Mouse (Mus musculus): ENCODE results near the gene Stk38. TPM values are rescaled to one million over a fixed set of nuclear protein-coding genes. Genes with fewer than 3 reads are reported as not detected.
A peak's percentile ranks its signal among the peaks of the same experiment; 100 is the strongest.
"Not testable (repeated sequence)": the region's sequence is repeated elsewhere in the genome, so short reads cannot be mapped to it uniquely, and the experiment has no call there.

The Stk38 gene
- polyA plus RNA-seq, 1 experiment from 2014 or later: 71.0 TPM

DNA sequence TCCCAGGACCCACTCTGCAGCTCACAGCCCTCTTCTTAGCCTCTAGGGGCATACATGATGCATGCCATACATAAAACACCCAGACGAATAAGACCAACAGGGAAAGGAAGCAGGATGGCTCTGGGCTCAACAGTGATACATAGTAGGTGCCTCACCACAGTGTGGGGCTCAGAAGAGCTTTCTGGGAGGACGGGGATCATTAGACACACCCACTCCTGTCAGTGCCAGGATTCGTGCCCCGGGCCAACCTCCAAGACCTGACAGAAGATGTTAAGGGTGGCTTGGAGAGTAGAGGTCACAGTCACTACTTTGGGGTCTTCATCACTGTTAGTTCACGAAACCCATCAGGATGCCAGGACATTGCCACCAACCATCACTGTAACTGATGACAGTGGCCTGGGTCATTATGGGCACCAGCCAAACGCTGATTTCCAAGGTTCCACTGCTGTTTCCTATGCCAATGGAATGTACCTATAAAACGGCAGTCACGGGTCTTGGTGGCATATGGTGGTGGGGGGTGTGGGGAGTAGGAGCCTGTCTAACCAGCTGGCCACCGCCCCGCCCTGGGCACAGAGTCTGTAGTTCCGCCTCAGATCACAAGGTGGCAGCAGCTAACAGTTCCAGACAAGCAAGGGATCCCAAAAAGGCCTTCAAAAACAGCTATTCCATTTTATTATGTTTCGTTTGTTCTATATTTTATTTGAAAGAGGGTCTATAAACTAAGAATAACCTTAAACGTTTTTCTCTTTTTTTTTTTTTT lies 41.1 kb upstream of the Stk38 start:
- Histone ChIP-seq H3K4me2 (no peak overlapping the region), H3K27ac (replicated peaks) (no peak overlapping the region), H3K9me3 (no peaks in the 10 kb centered on the region), H3K4me1 (peaks cover 48% of the 10 kb centered on the region), H3K36me3 (peaks cover 42% of the 10 kb centered on the region), H3K4me3 (no peak overlapping the region), H3K27me3 (replicated peaks) (no peaks in the 10 kb centered on the region), H3K9ac (no peak overlapping the region)
- 19% methylated on average over 13 of the region's 13 CpGs for WGBS
- ATAC-seq (ENCODE audit: extremely low read depth, insufficient number of reproducible peaks, low FRiP score, low TSS enrichment): no peak

DNA sequence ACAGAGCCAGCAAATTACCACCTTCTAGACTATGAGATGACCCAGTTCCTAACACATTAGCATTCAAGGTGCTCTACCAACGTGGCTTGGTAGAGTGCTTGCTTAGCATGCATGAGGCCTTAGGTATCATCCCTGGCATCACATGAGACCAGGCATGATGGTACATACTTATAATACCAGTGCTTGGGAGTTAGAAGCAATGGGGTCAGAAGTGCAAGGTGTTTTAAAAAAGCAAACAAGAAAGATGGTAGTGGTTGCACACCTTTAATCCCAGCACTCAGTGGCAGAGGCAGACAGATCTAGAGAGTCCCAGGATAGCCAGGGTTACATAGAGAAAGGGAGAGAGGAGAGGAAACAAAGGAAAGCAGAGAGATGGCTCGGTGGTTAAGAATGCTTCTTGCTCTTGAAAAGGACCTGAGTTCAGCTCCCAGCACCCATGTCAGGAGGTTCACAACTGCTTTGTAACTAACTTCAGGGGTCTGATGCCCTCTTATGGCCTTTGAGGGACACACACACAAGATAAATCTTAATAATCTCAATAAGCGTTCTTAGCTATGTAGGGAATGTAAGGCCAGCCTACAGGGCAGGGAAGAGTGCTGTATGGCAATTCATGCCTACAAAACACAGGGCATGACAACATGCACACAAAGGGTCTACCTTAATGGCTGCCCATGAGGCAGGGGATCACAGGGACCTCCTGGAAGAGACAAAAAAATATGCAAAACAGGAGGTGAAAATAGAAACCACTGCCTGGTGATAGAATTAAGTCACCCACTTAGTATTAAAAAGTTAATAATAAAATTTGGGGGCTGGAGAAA lies 40.1 kb upstream of the Stk38 start:
- no peak for ATAC-seq (ENCODE audit: extremely low read depth, insufficient number of reproducible peaks, low FRiP score, low TSS enrichment)
- no peaks in the 10 kb centered on the region for H3K27me3 ChIP-seq (replicated peaks)
- no peak overlapping the region; the same call in 1 of the 2 replicates for H3K27ac ChIP-seq (replicated peaks)
- peaks cover 52% of the 10 kb centered on the region for H3K36me3 ChIP-seq
- H3K9ac ChIP-seq: no peak overlapping the region
- H3K9me3 ChIP-seq: no peaks in the 10 kb centered on the region
- no peak overlapping the region for H3K4me2 ChIP-seq
- 56% methylated on average over 3 of the region's 3 CpGs for WGBS
- H3K4me3 ChIP-seq: no peak overlapping the region
- peaks cover 46% of the 10 kb centered on the region for H3K4me1 ChIP-seq

GRCm38 (mm10) chr17:29046863-29047262 lies 39.1 kb upstream of the Stk38 start:
- no peaks in the 10 kb centered on the region for H3K27me3 ChIP-seq (replicated peaks)
- peaks cover 62% of the 10 kb centered on the region for H3K36me3 ChIP-seq
- no peak for ATAC-seq (ENCODE audit: extremely low read depth, insufficient number of reproducible peaks, low FRiP score, low TSS enrichment)
- H3K4me1 ChIP-seq: peaks cover 46% of the 10 kb centered on the region
- no peak overlapping the region for H3K27ac ChIP-seq (replicated peaks)
- no peaks in the 10 kb centered on the region for H3K9me3 ChIP-seq
- no peak overlapping the region for H3K4me2 ChIP-seq
- WGBS: 88% methylated on average over 3 of the region's 3 CpGs
- no peak overlapping the region for H3K9ac ChIP-seq
- H3K4me3 ChIP-seq: no peak overlapping the region

DNA sequence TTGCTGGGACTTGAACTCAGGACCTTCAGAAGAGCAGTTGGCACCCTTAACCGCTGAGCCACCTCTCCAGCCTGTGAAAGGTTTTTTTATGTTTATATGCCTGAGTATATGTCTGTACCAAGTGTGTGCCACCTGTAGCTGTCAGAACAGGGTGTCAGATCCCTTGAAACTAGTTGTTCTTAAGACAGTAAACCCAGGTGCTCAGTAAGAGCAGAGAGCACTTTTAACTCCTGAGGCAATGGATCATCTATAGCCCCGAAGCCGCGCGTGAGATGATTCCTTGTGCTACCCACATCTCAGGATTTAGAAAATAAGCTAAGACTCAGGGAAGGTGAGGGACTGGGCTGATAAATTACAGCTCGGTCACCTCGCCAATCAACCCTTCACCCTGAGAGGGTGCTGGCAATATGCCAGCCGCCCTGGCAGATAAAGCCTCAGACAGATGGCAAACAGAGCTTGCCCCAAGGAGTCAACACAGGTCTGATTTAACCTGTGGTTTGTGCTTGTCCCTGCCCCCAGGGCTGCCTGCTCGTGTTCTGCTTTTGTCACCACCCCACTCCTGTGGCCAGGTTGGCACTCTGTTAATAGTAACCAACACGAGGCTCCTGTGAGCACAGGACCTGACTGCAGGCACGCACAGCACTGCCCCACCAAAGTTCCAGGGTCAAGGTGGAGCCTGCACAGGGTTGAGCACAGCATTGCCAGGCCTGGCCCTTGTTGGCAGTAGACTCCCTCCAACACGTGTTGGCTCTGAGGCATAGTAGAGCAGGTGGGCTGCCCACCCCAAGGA lies 38.1 kb upstream of the Stk38 start:
- H3K27me3 ChIP-seq (replicated peaks): no peaks in the 10 kb centered on the region
- H3K27ac ChIP-seq (replicated peaks): peak overlapping the region; percentile 77
- no peak overlapping the region for H3K4me3 ChIP-seq
- peaks cover 44% of the 10 kb centered on the region for H3K4me1 ChIP-seq
- 0 out of 2 replicates have a peak overlapping the region, but pooled peaks have one; percentile 24 for H3K9ac ChIP-seq
- peaks cover 68% of the 10 kb centered on the region for H3K36me3 ChIP-seq
- H3K9me3 ChIP-seq: no peaks in the 10 kb centered on the region
- 0 out of 2 replicates have a peak, but pooled peaks have one; percentile 47 for ATAC-seq (ENCODE audit: extremely low read depth, insufficient number of reproducible peaks, low FRiP score, low TSS enrichment)
- no peak overlapping the region for H3K4me2 ChIP-seq
- 57% methylated on average over 12 of the region's 12 CpGs for WGBS

DNA sequence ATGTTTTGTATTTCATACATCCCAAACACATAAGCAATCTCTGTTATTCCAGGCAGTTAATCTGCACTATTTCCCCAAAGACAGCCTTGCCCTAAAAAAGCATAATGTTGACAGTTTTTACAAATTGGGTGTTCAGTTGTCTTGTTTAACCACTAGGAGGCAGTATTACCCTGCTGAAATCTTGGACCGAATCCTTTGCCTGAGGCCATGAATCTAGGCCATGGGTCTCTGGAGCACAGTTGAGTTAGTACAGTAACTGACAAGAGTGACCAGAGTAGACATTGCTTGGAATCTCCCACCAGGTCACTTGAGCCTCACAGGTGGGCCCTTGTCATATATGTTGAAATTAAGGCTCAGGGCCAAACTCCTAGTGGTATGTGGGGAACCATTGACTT lies 37.1 kb upstream of the Stk38 start:
- WGBS: 57% methylated on average over 1 of the region's 1 CpGs
- Histone ChIP-seq H3K9ac (no peak overlapping the region), H3K4me2 (no peak overlapping the region), H3K36me3 (peaks cover 79% of the 10 kb centered on the region), H3K27me3 (replicated peaks) (no peaks in the 10 kb centered on the region), H3K4me1 (peaks cover 43% of the 10 kb centered on the region), H3K4me3 (no peak overlapping the region), H3K27ac (replicated peaks) (peak overlapping the region; percentile 77; the same call in 1 of the 2 replicates), H3K9me3 (no peaks in the 10 kb centered on the region)
- ATAC-seq (ENCODE audit: extremely low read depth, insufficient number of reproducible peaks, low FRiP score, low TSS enrichment): no peak

GRCm38 (mm10) chr17:29044146-29044924 lies 36.5 kb upstream of the Stk38 start:
- WGBS: 87% methylated on average over 6 of the region's 6 CpGs
- Histone ChIP-seq H3K4me3 (no peak overlapping the region), H3K4me1 (peaks cover 44% of the 10 kb centered on the region), H3K4me2 (no peak overlapping the region), H3K9ac (no peak overlapping the region), H3K27me3 (replicated peaks) (no peaks in the 10 kb centered on the region), H3K27ac (replicated peaks) (0 out of 2 replicates have a peak overlapping the region, but pooled peaks have one; percentile 9), H3K36me3 (peaks cover 84% of the 10 kb centered on the region), H3K9me3 (no peaks in the 10 kb centered on the region)
- ATAC-seq (ENCODE audit: extremely low read depth, insufficient number of reproducible peaks, low FRiP score, low TSS enrichment): no peak

DNA sequence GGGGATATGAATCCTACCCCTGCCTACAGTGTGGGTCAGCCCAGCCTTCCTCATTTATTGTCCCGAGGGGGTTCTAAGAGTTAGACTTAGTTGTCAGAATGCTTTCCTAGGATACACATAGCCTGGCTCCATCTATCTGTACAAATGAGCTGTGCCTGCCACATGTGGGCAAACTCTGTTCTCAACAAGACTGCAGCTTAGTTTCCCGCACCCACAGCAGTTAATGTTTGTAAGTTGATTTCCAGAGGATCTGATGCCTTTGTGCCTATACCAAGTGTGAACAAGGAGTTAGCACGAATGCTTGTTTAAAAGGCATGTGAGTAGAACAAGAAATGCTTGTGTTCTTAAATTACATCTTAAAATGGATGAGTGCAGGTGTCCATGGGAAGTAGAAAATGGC lies 35.8 kb upstream of the Stk38 start:
- no peak overlapping the region for H3K4me3 ChIP-seq
- ATAC-seq (ENCODE audit: extremely low read depth, insufficient number of reproducible peaks, low FRiP score, low TSS enrichment): no peak
- H3K36me3 ChIP-seq: peaks cover 92% of the 10 kb centered on the region
- H3K4me2 ChIP-seq: no peak overlapping the region
- H3K27me3 ChIP-seq (replicated peaks): no peaks in the 10 kb centered on the region
- H3K9me3 ChIP-seq: no peaks in the 10 kb centered on the region
- H3K4me1 ChIP-seq: peaks cover 49% of the 10 kb centered on the region
- H3K9ac ChIP-seq: no peak overlapping the region
- 91% methylated on average over 3 of the region's 3 CpGs for WGBS
- no peak overlapping the region for H3K27ac ChIP-seq (replicated peaks)

DNA sequence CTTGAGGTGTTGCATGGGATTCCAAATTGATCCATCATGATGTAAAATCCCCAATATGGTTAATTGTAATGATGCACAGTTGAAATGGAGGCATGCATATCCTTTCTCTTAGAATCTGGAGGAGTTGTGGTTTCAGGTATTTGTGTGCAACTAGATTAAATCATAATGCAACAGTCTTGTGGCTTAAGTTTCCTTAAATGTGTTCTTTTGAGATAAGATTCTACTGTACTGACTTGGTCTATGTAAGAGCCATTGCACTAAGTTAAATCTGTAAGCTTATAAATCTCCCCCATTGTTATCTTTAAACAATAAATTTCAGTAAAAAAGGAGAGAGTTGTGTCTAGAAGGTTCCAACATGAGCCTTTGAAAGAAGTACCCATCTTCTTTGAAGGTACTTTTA lies 34.8 kb upstream of the Stk38 start:
- H3K4me1 ChIP-seq: peaks cover 57% of the 10 kb centered on the region
- peaks cover 96% of the 10 kb centered on the region for H3K36me3 ChIP-seq
- no peak overlapping the region for H3K9ac ChIP-seq
- ATAC-seq (ENCODE audit: extremely low read depth, insufficient number of reproducible peaks, low FRiP score, low TSS enrichment): no peak
- H3K27ac ChIP-seq (replicated peaks): no peak overlapping the region
- no peaks in the 10 kb centered on the region for H3K9me3 ChIP-seq
- no peaks in the 10 kb centered on the region for H3K27me3 ChIP-seq (replicated peaks)
- H3K4me3 ChIP-seq: no peak overlapping the region
- no peak overlapping the region for H3K4me2 ChIP-seq

DNA sequence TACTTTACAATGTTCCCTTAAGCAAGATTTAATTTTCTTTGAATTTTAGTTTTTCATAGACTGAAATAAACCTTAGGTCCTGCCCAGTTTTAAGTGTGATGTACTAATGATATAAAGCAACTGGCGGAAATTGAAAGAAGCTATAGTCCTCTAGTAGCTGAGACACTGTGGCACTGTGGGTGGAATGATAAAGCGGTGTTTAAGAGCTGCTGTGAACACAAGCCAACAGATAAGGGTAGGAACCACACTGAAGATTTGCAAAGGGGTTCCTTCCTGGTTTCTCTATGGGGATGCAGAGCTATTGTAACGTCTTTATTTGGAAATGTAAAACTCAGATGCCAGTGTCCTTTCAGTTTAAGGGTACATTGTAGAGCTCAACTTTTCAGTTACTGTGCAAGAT lies 33.8 kb upstream of the Stk38 start:
- H3K4me3 ChIP-seq; ATAC-seq (ENCODE audit: extremely low read depth, insufficient number of reproducible peaks, low FRiP score, low TSS enrichment); H3K9ac ChIP-seq; H3K9me3 ChIP-seq; H3K27ac ChIP-seq (replicated peaks); H3K4me2 ChIP-seq; H3K27me3 ChIP-seq (replicated peaks): not testable (repeated sequence)
- peaks cover 96% of the 10 kb centered on the region for H3K36me3 ChIP-seq
- H3K4me1 ChIP-seq: peaks cover 66% of the 10 kb centered on the region
- 46% methylated on average over 3 of the region's 3 CpGs for WGBS

GRCm38 (mm10) chr17:29039351-29039750 lies 31.6 kb upstream of the Stk38 start:
- no peak overlapping the region for H3K27ac ChIP-seq (replicated peaks)
- H3K4me1 ChIP-seq: peaks cover 66% of the 10 kb centered on the region
- WGBS: 62% methylated on average over 11 of the region's 11 CpGs
- no peak overlapping the region for H3K9ac ChIP-seq
- no peaks in the 10 kb centered on the region for H3K9me3 ChIP-seq
- ATAC-seq (ENCODE audit: extremely low read depth, insufficient number of reproducible peaks, low FRiP score, low TSS enrichment): no peak
- H3K36me3 ChIP-seq: peaks cover 87% of the 10 kb centered on the region
- no peaks in the 10 kb centered on the region for H3K27me3 ChIP-seq (replicated peaks)
- no peak overlapping the region for H3K4me2 ChIP-seq
- no peak overlapping the region for H3K4me3 ChIP-seq

All from heart, embryonic 13.5 days (tissue).